Mouse (Mus musculus): ENCODE measurements around the gene Gm4846. TPM values are rescaled to one million over a fixed set of nuclear protein-coding genes. Genes with fewer than 3 reads are reported as not detected.

Gm4846 gene
- polyA plus RNA-seq (2012; rRNA removed) = not detected in 2 replicates

DNA sequence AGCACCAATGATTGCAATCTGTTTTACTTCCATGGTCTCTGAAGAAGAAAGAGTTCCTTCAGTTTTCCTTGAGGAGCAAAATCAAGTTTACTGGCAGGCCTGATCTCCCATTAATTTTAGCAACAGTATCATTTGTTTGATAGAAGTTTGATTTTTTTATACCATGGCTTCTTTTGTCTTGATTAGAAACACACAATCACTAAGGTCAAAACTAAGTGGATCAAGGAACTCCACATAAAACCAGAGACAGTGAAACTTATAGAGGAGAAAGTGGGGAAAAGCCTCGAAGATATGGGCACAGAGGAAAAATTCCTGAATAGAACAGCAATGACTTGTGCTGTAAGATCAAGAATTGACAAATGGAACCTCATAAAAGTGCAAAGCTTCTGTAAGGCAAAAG is at the start of gene Gm4846:
Gm4846 (minus strand) TSS at position 101 of the 400 bp plus-strand sequence.

Other genes starting within 250 kb of the Gm4846 start
- gene Ildr2, start 243.4 kb downstream of the Gm4846 start, polyA plus RNA-seq (2012; rRNA removed) = 0.90 and 0.93 TPM in 2 replicates
- 10.4 and 11.3 TPM in 2 replicates for gene Tada1, start 118.5 kb downstream of the Gm4846 start, polyA plus RNA-seq (2012; rRNA removed)
- gene Pogk, start 87.7 kb downstream of the Gm4846 start, polyA plus RNA-seq (2012; rRNA removed) = 3.2 and 3.5 TPM in 2 replicates
- not detected in 2 replicates for gene Gm4847, start 150.1 kb upstream of the Gm4846 start, polyA plus RNA-seq (2012; rRNA removed)
- not detected in 2 replicates for gene Fmo9, start 184.3 kb upstream of the Gm4846 start, polyA plus RNA-seq (2012; rRNA removed)